Mouse (Mus musculus): Measurements from ENCODE around the gene Srarp. TPM values are rescaled to one million over a fixed set of nuclear protein-coding genes. Genes with fewer than 3 reads are reported as not detected.
A peak's percentile ranks its signal among the peaks of the same experiment; 100 is the strongest.

Srarp gene
- total RNA-seq, 2 experiments from 2014 or later = not detected

GRCm38 (mm10) chr4:141429381-141429780 lies 6.5 kb downstream of the Srarp start:
- DNase-seq = no peak

GRCm38 (mm10) chr4:141427921-141428320 lies 8.0 kb downstream of the Srarp start:
- intact Hi-C loops (cut with DNase I; ENCODE audit: low total_unique reads) = no loop called here
- DNase-seq = no peak

More at GRCm38 (mm10) chr4:141429381-141429780, 6.5 kb downstream of the Srarp start:
- intact Hi-C loops (cut with DNase I; ENCODE audit: low total_unique reads) = no loop called here

GRCm38 (mm10) chr4:141426796-141427745 lies 8.8 kb downstream of the Srarp start:
- intact Hi-C loops (cut with DNase I; ENCODE audit: low total_unique reads) = no loop called here
- no peak for DNase-seq

GRCm38 (mm10) chr4:141425484-141426479 lies 10.1 kb downstream of the Srarp start:
- DNase-seq = peak; percentile 68
- intact Hi-C loops (cut with DNase I; ENCODE audit: low total_unique reads) = no loop called here

GRCm38 (mm10) chr4:141423691-141424431 lies 12.0 kb downstream of the Srarp start:
- DNase-seq = no peak
- intact Hi-C loops (cut with DNase I; ENCODE audit: low total_unique reads) = no loop called here

- intact Hi-C loops (cut with DNase I; ENCODE audit: low total_unique reads) = no loop called here
- no peak for DNase-seq
Observed at GRCm38 (mm10) chr4:141423288-141423687, 12.6 kb downstream of the Srarp start.

- intact Hi-C loops (cut with DNase I; ENCODE audit: low total_unique reads) = no loop called here
- DNase-seq = no peak
Observed at GRCm38 (mm10) chr4:141422841-141423240, 13.1 kb downstream of the Srarp start.

- intact Hi-C loops (cut with DNase I; ENCODE audit: low total_unique reads) = no loop called here
- DNase-seq = peak; percentile 82
Observed at GRCm38 (mm10) chr4:141421423-141421822, 14.5 kb downstream of the Srarp start.

- intact Hi-C loops (cut with DNase I; ENCODE audit: low total_unique reads) = no loop called here
- no peak for DNase-seq
Observed at GRCm38 (mm10) chr4:141420886-141421285, 15.0 kb downstream of the Srarp start.

GRCm38 (mm10) chr4:141420192-141420829 lies 15.6 kb downstream of the Srarp start, which contains the start of gene Hspb7:
Gene Hspb7, plus strand, starts transcription at chr4:141420779.
- intact Hi-C loops (cut with DNase I; ENCODE audit: low total_unique reads) = no loop called here
- DNase-seq = no peak

GRCm38 (mm10) chr4:141419398-141420191 lies 16.3 kb downstream of the Srarp start:
- intact Hi-C loops (cut with DNase I; ENCODE audit: low total_unique reads) = no loop called here
- DNase-seq = no peak

- intact Hi-C loops (cut with DNase I; ENCODE audit: low total_unique reads) = no loop called here
- no peak for DNase-seq
Observed at GRCm38 (mm10) chr4:141415924-141416323, 20.0 kb downstream of the Srarp start, which contains the start of gene Clcnkb. Gene Clcnkb, minus strand, starts transcription at chr4:141416014.

GRCm38 (mm10) chr4:141411430-141411992 lies 24.4 kb downstream of the Srarp start:
- DNase-seq = no peak
- intact Hi-C loops (cut with DNase I; ENCODE audit: low total_unique reads) = no loop called here

GRCm38 (mm10) chr4:141408577-141408976 lies 27.3 kb downstream of the Srarp start:
- no peak for DNase-seq
- intact Hi-C loops (cut with DNase I; ENCODE audit: low total_unique reads) = no loop called here

GRCm38 (mm10) chr4:141406516-141407299 lies 29.2 kb downstream of the Srarp start:
- DNase-seq = peak; percentile 62
- intact Hi-C loops (cut with DNase I; ENCODE audit: low total_unique reads) = no loop called here

GRCm38 (mm10) chr4:141405314-141405622 lies 30.6 kb downstream of the Srarp start:
- DNase-seq = no peak
- intact Hi-C loops (cut with DNase I; ENCODE audit: low total_unique reads) = loop anchor here (2.0 kb wide), 1 partner anchor 170 kb away; no protein-coding TSS in a partner anchor

All from gastrocnemius, postnatal 14 days (tissue).